Mouse (Mus musculus): ENCODE data around the gene Smad3.

DNA sequence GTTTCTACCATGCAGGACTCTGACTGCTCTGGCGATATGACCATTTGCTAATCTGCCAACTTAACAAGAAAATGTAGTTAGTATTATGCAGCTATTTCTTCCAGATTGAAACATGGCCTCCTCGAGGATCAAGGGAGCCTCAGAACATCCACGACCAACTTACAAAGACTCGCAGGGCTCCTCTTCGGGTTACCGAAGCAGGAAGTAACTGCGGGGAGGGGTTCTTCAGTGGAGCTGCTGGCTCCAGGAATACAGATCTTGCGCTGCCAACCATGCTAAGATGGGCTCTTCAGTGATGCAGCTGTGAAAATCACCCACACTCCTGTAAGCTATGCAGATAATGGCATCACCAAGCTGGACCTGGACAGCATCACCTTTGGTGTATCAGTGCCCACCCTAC, 23.5 kb downstream of the Smad3 start:
- TF ChIP-seq POLR2A (IDR thresholded peaks at IDR 0.05; ENCODE audit: control insufficient read depth in 1 of 2, insufficient read depth in 1 of 2, low read depth in 1 of 2, low read length in 2 of 2, poor library complexity in 1 of 2): no peak
- TF ChIP-seq TCF12 (IDR thresholded peaks at IDR 0.05; ENCODE audit: low read depth, low read length): no peak
- TF ChIP-seq EP300 (IDR thresholded peaks at IDR 0.05; ENCODE audit: low read depth in 1 of 2, low read length in 2 of 2): no peak
- TF ChIP-seq CTCF (IDR thresholded peaks at IDR 0.05 in 2 of 3, conservative IDR thresholded peaks at IDR 0.05 in 1 of 3; ENCODE audit: control insufficient read depth in 1 of 3, insufficient read depth in 1 of 3, low read depth in 2 of 3, low read length in 3 of 3, poor library complexity in 1 of 3, severe bottlenecking in 1 of 3): no peak
- no peak for TF ChIP-seq GABPA (IDR thresholded peaks at IDR 0.05; ENCODE audit: low read depth, low read length)
- TF ChIP-seq ELF1 (IDR thresholded peaks at IDR 0.05; ENCODE audit: low read depth, low read length): no peak
